Mouse (Mus musculus) liver, postnatal 0 days (tissue): ENCODE measurements around the gene Dzip1. TPM values are rescaled to one million over a fixed set of nuclear protein-coding genes. Genes with fewer than 3 reads are reported as not detected.

Experiments used
- ATAC-seq: fragments of 200-750 bp; cut with Nextera tagmentation; 2 replicates; pipeline ENCODE4 v1.8.0; 2017; ENCODE audit warnings: mild to moderate bottlenecking, moderate library complexity
- DNase-seq: peaks from one replicate; pipeline ENCODE4 v3.0.0-alpha.2; 2016
- H3K27ac ChIP-seq: fragments of 300-500 bp; sonication (generic); 2 replicates; pipeline ENCODE4 v1.5.1; 2014; ENCODE audit warnings: antibody characterized with exemption, moderate library complexity, mild to moderate bottlenecking, low read depth
- H3K27me3 ChIP-seq: fragments of 300-500 bp; sonication (generic); 2 replicates; pipeline ENCODE4 v1.6.1; 2014; ENCODE audit warnings: low read length, control low read depth, mixed read lengths; ENCODE audit not compliant: insufficient read depth
- H3K36me3 ChIP-seq: fragments of 300-500 bp; sonication (generic); replicated peaks from 2 replicates; pipeline ENCODE4 v1.6.1; 2014; ENCODE audit warnings: mild to moderate bottlenecking, control low read depth, low read length, moderate library complexity, mixed read lengths; ENCODE audit not compliant: insufficient read depth
- H3K4me1 ChIP-seq: fragments of 300-500 bp; sonication (generic); 2 replicates; pipeline ENCODE4 v1.6.1; 2014; ENCODE audit warnings: antibody characterized with exemption, mild to moderate bottlenecking, control low read depth; ENCODE audit not compliant: insufficient read depth
- H3K4me2 ChIP-seq: fragments of 300-500 bp; sonication (generic); 2 replicates; pipeline ENCODE4 v1.6.1; 2014; ENCODE audit warnings: low read depth, mild to moderate bottlenecking, low read length, moderate library complexity, mixed read lengths
- H3K4me3 ChIP-seq: fragments of 300-500 bp; sonication (generic); 2 replicates; pipeline ENCODE4 v1.5.1; 2014; ENCODE audit warnings: low read depth, low read length
- H3K9ac ChIP-seq: fragments of 300-500 bp; sonication (generic); replicated peaks from 2 replicates; pipeline ENCODE4 v1.6.1; 2014; ENCODE audit warnings: mild to moderate bottlenecking, moderate library complexity
- H3K9me3 ChIP-seq: fragments of 300-500 bp; sonication (generic); 2 replicates; pipeline ENCODE4 v1.6.1; 2016; ENCODE audit warnings: mild to moderate bottlenecking, control low read depth, low read length, mixed read lengths
- CTCF ChIP-seq: sonication (generic); IDR thresholded peaks from 2 replicates; pipeline ENCODE4 v1.5.1; 2016; ENCODE audit warnings: antibody characterized with exemption, low read depth
- EP300 ChIP-seq: IDR thresholded peaks from 2 replicates; pipeline ENCODE4 v1.6.1; 2016; ENCODE audit warnings: antibody characterized with exemption, low read depth, mild to moderate bottlenecking
- WGBS: fragments of 180-500 bp; shearing (Covaris S2); extraction: QIAGEN DNeasy Blood & Tissue Kit; methylation state at CpG from one replicate; pipeline ENCODE4 v1.1.7; 2014; ENCODE audit not compliant: insufficient replicate concordance; 5-methylcytosine and 5-hydroxymethylcytosine counted together
- polyA plus RNA-seq: library from polyadenylated mRNA; unstranded; fragments of >200 nt; fragmentation: Nextera tagmentation; extraction: Ambion mirVana; gene quantifications from 2 replicates; pipeline ENCODE4 v1.2.1, GENCODE M21; 2015

Dzip1 gene
- polyA plus RNA-seq, 1 experiment from 2014 or later, result 0.42 TPM

DNA sequence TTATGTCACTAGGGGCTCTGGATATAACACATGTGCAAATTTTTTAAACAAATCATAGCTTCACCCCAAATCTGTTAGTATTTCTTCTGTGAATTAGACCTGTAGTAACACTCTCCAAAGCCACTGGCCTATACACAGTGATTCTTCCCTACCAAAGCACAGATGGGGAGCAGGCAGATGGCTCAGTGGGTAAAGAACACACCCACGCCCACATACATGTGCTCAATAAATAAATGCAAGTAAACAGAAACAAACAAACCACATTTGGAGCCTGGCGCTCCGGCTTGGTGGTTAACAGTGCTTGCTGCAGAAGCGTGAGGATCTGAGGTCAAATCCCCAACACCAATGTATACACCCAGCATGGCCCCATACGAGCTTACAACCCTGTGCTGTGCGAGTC is 13.7 kb downstream of the Dzip1 start:
- DNase-seq (no peak), ATAC-seq (no peak)
- Histone ChIP-seq H3K27me3 (no peaks in the 10 kb centered on the region), H3K4me3 (no peak overlapping the region), H3K4me1 (peaks cover 5% of the 10 kb centered on the region; the same call in 1 of the 2 replicates), H3K36me3 (no peaks in the 10 kb centered on the region), H3K27ac (no peak overlapping the region), H3K9me3 (no peaks in the 10 kb centered on the region), H3K9ac (no peak overlapping the region), H3K4me2 (no peak overlapping the region)
- 86% methylated on average over 6 of the region's 6 CpGs for WGBS
- TF ChIP-seq EP300 (no peak), CTCF (no peak)

DNA sequence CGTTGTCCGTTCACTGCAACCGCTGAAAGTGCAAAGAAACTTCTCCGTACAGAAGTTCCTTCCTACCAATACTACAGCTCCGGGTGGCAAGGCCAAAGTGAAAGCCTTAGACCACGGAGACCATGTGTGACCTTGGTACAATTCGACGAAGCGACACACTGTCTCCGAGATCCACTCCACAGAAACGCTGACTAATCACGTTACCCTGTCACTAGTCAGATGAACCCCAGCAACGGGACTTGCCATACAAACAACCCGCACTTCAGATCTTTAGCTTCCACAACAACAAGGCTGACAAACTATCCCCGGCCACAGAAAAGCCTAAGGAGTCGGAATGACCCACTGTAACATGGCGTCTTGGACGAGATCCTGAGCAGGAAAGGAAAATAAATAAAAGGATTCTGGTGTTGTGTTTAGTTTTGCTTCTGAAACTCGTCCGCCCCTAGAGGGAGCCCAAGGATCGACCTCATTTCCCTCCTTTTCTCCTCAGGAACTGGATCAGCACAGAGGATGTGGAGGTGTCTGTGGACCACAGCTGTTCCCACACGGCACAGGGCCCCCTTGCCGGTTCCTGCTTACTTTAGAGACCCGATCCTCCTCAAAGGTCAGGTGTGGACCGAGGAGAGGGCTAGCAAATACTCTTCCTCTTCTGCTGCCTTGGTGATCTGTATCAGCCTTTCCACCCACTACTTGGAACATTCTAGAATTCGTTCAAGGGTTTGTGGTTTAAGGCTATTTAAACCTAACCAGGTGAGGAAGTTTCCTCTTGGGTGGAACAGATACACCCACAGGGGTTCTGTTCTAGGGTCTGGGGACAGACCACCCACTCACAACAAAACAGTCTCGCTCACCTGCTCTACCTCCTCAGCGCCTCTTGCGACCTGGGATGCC is 14.7 kb downstream of the Dzip1 start:
- peak overlapping the region; percentile 71 for H3K4me2 ChIP-seq
- no peaks in the 10 kb centered on the region for H3K27me3 ChIP-seq
- H3K9me3 ChIP-seq, result no peaks in the 10 kb centered on the region
- TF ChIP-seq EP300 (no peak), CTCF (peak; percentile 83)
- ATAC-seq (peak; percentile 74), DNase-seq (peak; percentile 70)
- no peaks in the 10 kb centered on the region for H3K36me3 ChIP-seq
- H3K27ac ChIP-seq, result 0 out of 2 replicates have a peak overlapping the region, but pooled peaks have one; percentile 11
- H3K4me1 ChIP-seq, result peaks cover 5% of the 10 kb centered on the region; the same call in 1 of the 2 replicates
- peak overlapping the region; percentile 38; the same call in 1 of the 2 replicates for H3K9ac ChIP-seq
- WGBS, result 42% methylated on average over 29 of the region's 29 CpGs
- peak overlapping the region; percentile 41 for H3K4me3 ChIP-seq

- H3K4me2 ChIP-seq, result peak overlapping the region; percentile 71
Measured at GRCm38 (mm10) chr14:118909872-118910271, 15.4 kb downstream of the Dzip1 start.

DNA sequence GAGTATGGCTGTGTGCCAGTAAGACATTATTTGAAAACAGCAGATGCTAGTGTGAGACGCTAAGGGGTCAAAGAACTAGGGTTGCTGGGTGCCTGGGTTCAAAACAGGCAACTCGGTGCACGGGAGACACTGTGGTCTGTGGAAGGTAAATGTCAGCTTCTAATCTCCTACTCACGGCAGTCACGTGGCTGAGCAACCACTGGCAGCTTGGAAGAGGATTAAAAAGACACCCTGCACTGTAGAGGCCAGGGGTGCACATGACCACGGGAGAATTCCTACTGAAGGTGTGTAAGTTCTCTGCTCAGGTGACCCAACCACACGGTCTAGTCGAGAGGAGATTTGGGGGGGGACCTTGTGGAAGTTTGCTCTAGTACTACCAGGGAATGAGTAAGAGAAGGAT is 17.7 kb downstream of the Dzip1 start:
- Histone ChIP-seq H3K4me2 (no peak overlapping the region), H3K9me3 (no peaks in the 10 kb centered on the region), H3K27me3 (no peaks in the 10 kb centered on the region), H3K27ac (no peak overlapping the region), H3K4me1 (peaks cover 5% of the 10 kb centered on the region; the same call in 1 of the 2 replicates), H3K4me3 (no peak overlapping the region), H3K9ac (no peak overlapping the region), H3K36me3 (no peaks in the 10 kb centered on the region)
- no peak for TF ChIP-seq EP300
- no peak for TF ChIP-seq CTCF
- no peak for DNase-seq
- 74% methylated on average over 8 of the region's 8 CpGs for WGBS
- no peak for ATAC-seq

More at GRCm38 (mm10) chr14:118909872-118910271, 15.4 kb downstream of the Dzip1 start:
- TF ChIP-seq CTCF (no peak), EP300 (no peak)
- Histone ChIP-seq H3K9me3 (no peaks in the 10 kb centered on the region), H3K36me3 (no peaks in the 10 kb centered on the region), H3K4me1 (peaks cover 5% of the 10 kb centered on the region; the same call in 1 of the 2 replicates), H3K27ac (no peak overlapping the region), H3K4me3 (no peak overlapping the region; the same call in 1 of the 2 replicates), H3K27me3 (no peaks in the 10 kb centered on the region), H3K9ac (no peak overlapping the region)
- ATAC-seq (no peak), DNase-seq (no peak)
- WGBS, result 73% methylated on average over 8 of the region's 8 CpGs

DNA sequence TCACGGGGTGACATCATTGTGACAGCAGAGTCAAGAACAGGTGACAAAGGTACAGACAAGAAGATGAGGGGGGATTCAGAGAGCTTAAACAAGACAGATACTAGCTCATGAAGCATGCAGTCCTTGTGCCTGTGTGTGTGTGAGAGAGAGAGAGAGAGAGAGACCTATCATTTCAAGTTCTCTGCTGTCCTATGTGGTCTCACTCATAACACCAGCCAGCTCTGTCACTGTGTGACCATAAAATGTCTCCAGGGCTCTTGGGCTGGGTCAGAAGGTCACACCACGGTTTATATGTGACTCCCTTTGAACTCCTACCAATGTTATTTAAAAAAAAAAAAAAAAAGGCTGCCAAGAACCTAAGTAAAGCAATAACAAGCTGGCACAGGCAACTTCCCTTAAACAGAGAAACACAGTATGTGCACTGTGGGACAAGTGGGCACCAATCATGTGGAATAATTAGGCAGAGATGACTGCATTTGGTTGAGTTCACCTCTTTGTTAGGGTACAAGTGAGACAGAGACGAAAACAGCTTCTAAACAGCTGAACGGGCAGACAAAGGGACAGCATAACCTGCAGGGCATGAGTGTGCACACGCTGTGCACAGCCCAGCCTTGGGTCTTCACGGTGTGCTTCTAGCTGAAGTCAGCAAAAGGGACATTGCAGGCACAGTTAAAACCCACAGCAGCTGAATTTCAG is 21.2 kb downstream of the Dzip1 start:
- H3K9ac ChIP-seq, result no peak overlapping the region
- H3K27me3 ChIP-seq, result no peaks in the 10 kb centered on the region
- H3K4me3 ChIP-seq, result no peak overlapping the region
- H3K4me2 ChIP-seq, result no peak overlapping the region
- no peak for TF ChIP-seq EP300
- TF ChIP-seq CTCF, result no peak
- H3K4me1 ChIP-seq, result no peaks in the 10 kb centered on the region
- ATAC-seq (no peak), DNase-seq (no peak)
- no peaks in the 10 kb centered on the region for H3K36me3 ChIP-seq
- H3K27ac ChIP-seq, result no peak overlapping the region
- WGBS, result 71% methylated on average over 6 of the region's 6 CpGs
- H3K9me3 ChIP-seq, result no peaks in the 10 kb centered on the region

DNA sequence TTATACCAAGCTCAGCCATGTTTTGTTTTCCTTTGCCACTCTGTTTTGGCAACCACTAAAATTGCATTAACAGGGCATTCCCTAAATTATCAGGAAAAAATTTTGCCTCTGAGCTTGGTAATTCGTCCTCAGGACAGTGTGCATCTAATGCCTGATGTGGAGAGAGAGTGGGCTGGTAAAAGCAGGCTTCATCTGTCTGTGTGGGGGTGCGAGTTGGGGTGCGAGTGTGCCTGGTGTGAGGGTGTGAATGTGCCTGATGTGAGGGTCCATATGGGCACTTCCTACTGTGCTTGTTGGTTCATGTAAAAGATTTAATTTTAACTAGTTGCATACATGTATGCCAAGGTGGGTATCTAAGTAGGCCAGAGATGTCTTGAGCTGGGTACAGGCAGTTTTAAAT is 21.9 kb downstream of the Dzip1 start:
- ATAC-seq, result no peak
- 79% methylated on average over 3 of the region's 3 CpGs for WGBS
- Histone ChIP-seq H3K9me3 (no peaks in the 10 kb centered on the region), H3K27ac (no peak overlapping the region), H3K27me3 (no peaks in the 10 kb centered on the region), H3K9ac (no peak overlapping the region), H3K4me1 (no peaks in the 10 kb centered on the region), H3K36me3 (no peaks in the 10 kb centered on the region), H3K4me3 (no peak overlapping the region), H3K4me2 (no peak overlapping the region)
- no peak for DNase-seq
- no peak for TF ChIP-seq CTCF
- no peak for TF ChIP-seq EP300
